Mouse (Mus musculus) bone marrow macrophage, adult 2 months (primary cell): ENCODE measurements around the gene Lrrd1. TPM values are rescaled to one million over a fixed set of nuclear protein-coding genes. Genes with fewer than 3 reads are reported as not detected.
"Not testable (repeated sequence)": the region's sequence is repeated elsewhere in the genome, so short reads cannot be mapped to it uniquely, and the experiment has no call there.

Experiments
- H3K27ac ChIP-seq: 2 replicates; pipeline ENCODE4 v1.5.1; 2012; ENCODE audit warnings: low read depth, low read length; ENCODE audit not compliant: insufficient read depth
- H3K4me1 ChIP-seq: 2 replicates; pipeline ENCODE4 v1.6.1; 2012; ENCODE audit warnings: low read length; ENCODE audit not compliant: control insufficient read depth, insufficient read depth
- H3K4me3 ChIP-seq: 2 replicates; pipeline ENCODE4 v1.5.1; 2012; ENCODE audit warnings: mild to moderate bottlenecking, low read length, moderate library complexity; ENCODE audit not compliant: insufficient read depth
- CTCF ChIP-seq: IDR thresholded peaks from 2 replicates; pipeline ENCODE4 v1.5.1; 2012; ENCODE audit warnings: low read depth, mild to moderate bottlenecking, low read length, moderate library complexity
- POLR2A ChIP-seq: IDR thresholded peaks from 2 replicates; pipeline ENCODE4 v1.6.1; 2012; ENCODE audit warnings: mild to moderate bottlenecking, low read depth, low read length, borderline replicate concordance
- polyA plus RNA-seq: library from polyadenylated mRNA; stranded (reverse); fragments of >200 nt; gene quantifications from 2 replicates; pipeline ENCODE4 v1.2.4, GENCODE M21; 2012; ENCODE audit not compliant: missing spikeins, insufficient read depth, insufficient read length

Lrrd1 gene
- polyA plus RNA-seq, 1 experiment, result not detected

- TF ChIP-seq POLR2A, result no peak
- no peak for TF ChIP-seq CTCF
- Histone ChIP-seq H3K27ac (no peak overlapping the region), H3K4me3 (no peak overlapping the region), H3K4me1 (no peaks in the 10 kb centered on the region)
These were observed 10.9 kb upstream of the Lrrd1 start for GRCm38 (mm10) chr5:3834107-3834506.

- H3K4me1 ChIP-seq, result peaks cover 6% of the 10 kb centered on the region
- no peak for TF ChIP-seq CTCF
- no peak for TF ChIP-seq POLR2A
- no peak overlapping the region for H3K27ac ChIP-seq
- no peak overlapping the region for H3K4me3 ChIP-seq
These were observed 25.2 kb downstream of the Lrrd1 start for GRCm38 (mm10) chr5:3870161-3870560.

GRCm38 (mm10) chr5:3872348-3872747 lies 27.4 kb downstream of the Lrrd1 start:
- peaks cover 6% of the 10 kb centered on the region for H3K4me1 ChIP-seq
- H3K27ac ChIP-seq, result no peak overlapping the region
- H3K4me3 ChIP-seq, result no peak overlapping the region
- TF ChIP-seq CTCF (no peak), POLR2A (no peak)

GRCm38 (mm10) chr5:3873485-3873884 lies 28.5 kb downstream of the Lrrd1 start:
- H3K4me1 ChIP-seq, result peaks cover 6% of the 10 kb centered on the region
- TF ChIP-seq POLR2A (no peak), CTCF (no peak)
- H3K27ac ChIP-seq, result no peak overlapping the region
- H3K4me3 ChIP-seq, result no peak overlapping the region

GRCm38 (mm10) chr5:3886862-3887261 lies 41.9 kb downstream of the Lrrd1 start:
- H3K4me1 ChIP-seq, H3K27ac ChIP-seq, H3K4me3 ChIP-seq: not testable (repeated sequence)

GRCm38 (mm10) chr5:3889201-3889600 lies 44.2 kb downstream of the Lrrd1 start:
- peaks cover 2% of the 10 kb centered on the region; the same call in 1 of the 2 replicates for H3K4me1 ChIP-seq
- TF ChIP-seq POLR2A (no peak), CTCF (no peak)
- no peak overlapping the region for H3K4me3 ChIP-seq
- H3K27ac ChIP-seq, result no peak overlapping the region

- H3K4me3 ChIP-seq, result peak within 1 kb of the TSS; percentile 67
- H3K4me1 ChIP-seq, H3K27ac ChIP-seq: not testable (repeated sequence)
These were observed 48.7 kb downstream of the Lrrd1 start, which contains the start of gene Mterf1a for GRCm38 (mm10) chr5:3893459-3894293. Mterf1a (minus strand) TSS chr5:3893933.

GRCm38 (mm10) chr5:3894294-3894619 lies 49.3 kb downstream of the Lrrd1 start:
- not testable (repeated sequence) for H3K27ac ChIP-seq, H3K4me3 ChIP-seq, H3K4me1 ChIP-seq

GRCm38 (mm10) chr5:3905471-3905870 lies 60.5 kb downstream of the Lrrd1 start:
- Histone ChIP-seq H3K4me1 (peaks cover 3% of the 10 kb centered on the region), H3K4me3 (no peak overlapping the region), H3K27ac (no peak overlapping the region)
- TF ChIP-seq POLR2A (no peak), CTCF (no peak)

Other genes starting within 250 kb of the Lrrd1 start
- gene Pex1, start 249.1 kb upstream of the Lrrd1 start, polyA plus RNA-seq, result 22.3 and 24.4 TPM in 2 replicates
- 8.8 and 11.0 TPM in 2 replicates for gene Rbm48, start 248.6 kb upstream of the Lrrd1 start, polyA plus RNA-seq
- not detected in 2 replicates for gene Tmbim7, start 194.0 kb upstream of the Lrrd1 start, polyA plus RNA-seq
- gene Gatad1, start 188.0 kb upstream of the Lrrd1 start, polyA plus RNA-seq, result 76.2 and 81.2 TPM in 2 replicates
- gene Ankib1, start 42.2 kb upstream of the Lrrd1 start, polyA plus RNA-seq, result 15.0 and 18.5 TPM in 2 replicates
- gene Krit1, start 42.0 kb upstream of the Lrrd1 start, polyA plus RNA-seq, result 42.8 and 54.8 TPM in 2 replicates
- 6.2 and 11.4 TPM in 2 replicates for gene Mterf1a, start 48.8 kb downstream of the Lrrd1 start, polyA plus RNA-seq
- 23.3 and 24.9 TPM in 2 replicates for gene Akap9, start 82.9 kb downstream of the Lrrd1 start, polyA plus RNA-seq